Mouse (Mus musculus) adrenal gland, postnatal 25 days (tissue): ENCODE results near the gene Pgap2. TPM values are rescaled to one million over a fixed set of nuclear protein-coding genes. Genes with fewer than 3 reads are reported as not detected.
A peak's percentile ranks its signal among the peaks of the same experiment; 100 is the strongest.
"Not testable (repeated sequence)": the region's sequence is repeated elsewhere in the genome, so short reads cannot be mapped to it uniquely, and the experiment has no call there.

Experiments used
- DNase-seq: peaks from one replicate; pipeline ENCODE4 v3.0.0; 2021; ENCODE audit warnings: mixed read lengths
- total RNA-seq: library from RNA; stranded (reverse); gene quantifications from 2 replicates; pipeline ENCODE4 v1.2.3, GENCODE M21; 2021

The Pgap2 gene
- total RNA-seq, 1 experiment from 2014 or later = 110 TPM

DNA sequence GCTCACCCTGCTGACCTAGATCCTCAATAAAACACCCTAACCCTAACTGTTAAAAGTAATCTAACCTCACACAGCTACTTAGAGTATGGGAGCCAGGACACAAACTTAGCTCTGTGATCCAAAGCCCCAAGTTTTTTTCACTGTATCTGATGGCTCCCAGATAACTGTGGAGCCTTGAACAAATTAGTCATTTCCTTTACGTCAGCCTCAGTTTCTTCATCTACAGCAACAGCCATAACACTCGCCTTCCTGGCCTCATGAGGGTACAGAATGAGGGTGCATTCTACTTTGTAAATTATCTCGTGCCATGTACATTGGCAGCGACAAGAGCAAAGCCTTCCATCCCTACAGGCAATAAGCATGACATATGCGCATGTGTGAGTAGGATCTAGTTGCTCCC lies 32.4 kb downstream of the Pgap2 start:
- no peak for DNase-seq

DNA sequence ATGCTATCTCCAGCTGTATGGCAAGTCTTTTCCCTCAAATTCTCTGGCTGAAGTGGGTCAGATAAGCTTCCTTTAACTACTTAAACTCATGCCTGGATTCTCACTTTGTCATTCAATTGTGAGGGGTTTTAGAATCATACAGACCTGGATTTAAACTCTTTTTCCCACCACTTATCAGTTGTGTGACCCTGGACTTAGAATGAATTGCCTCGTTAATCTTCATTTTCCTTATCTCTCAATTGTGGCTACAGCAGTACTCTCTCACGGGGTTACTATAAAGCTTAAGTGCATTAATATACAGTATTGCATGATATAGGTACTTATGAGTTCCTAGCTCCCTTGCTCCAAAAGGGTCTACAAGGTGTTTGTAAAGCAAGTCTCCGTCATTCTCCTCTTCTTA lies 32.9 kb downstream of the Pgap2 start:
- DNase-seq = no peak

DNA sequence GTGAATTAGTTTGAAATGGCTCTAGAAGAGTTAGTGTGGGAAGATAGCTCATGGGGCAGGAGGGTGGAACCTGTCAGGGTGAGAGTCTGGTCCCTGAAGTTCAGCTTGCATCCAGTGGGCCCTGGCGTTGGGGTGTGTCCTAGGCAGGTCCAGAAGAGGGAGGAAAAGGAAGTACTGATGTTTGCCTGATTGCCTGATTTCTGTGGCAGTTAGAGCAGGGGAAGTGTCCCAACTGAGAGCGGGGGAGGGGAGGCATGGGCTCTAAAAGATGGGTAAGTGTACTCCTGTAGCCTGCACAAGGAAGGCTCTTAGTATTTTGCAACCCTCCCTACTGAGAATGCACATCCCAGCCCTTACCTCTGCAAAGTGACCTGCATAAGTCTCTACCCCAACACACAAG lies 33.9 kb downstream of the Pgap2 start:
- no peak for DNase-seq

DNA sequence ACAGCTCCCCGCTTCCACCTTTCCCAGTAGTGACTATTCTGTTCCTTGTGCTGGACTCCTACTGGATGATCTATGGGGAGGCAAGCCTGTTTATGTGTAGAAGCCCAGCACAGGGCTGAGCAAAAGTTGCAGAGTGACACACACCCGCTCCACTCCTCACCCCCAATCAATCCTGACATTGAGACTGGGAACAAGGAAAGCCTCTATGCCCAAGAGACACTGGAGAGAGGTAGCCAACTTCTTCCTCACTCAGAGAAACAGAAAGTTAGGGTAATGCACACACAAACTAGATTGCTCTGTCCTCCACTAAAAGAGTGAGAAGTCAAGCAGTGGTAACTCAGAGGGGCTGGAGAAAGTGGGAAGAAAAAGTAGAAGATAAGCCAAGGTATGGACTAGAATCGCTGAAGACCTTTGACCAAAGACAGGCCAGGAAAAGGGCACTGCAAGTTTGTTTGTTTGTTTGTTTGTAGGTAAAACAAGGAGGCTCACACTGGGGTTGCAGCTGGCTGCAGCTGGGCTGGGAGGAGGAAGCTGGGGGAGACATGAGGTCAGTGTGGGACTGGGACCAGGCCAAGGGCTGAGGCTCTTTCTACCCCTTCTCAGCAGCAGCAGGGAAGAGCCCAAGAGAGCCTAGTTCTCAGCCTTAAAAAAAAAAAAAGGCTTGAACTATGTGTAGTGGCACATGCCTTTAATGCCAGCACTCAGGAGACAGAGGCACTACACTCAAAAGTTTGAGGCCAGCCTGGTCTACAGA lies 35.0 kb downstream of the Pgap2 start:
- DNase-seq = no peak

DNA sequence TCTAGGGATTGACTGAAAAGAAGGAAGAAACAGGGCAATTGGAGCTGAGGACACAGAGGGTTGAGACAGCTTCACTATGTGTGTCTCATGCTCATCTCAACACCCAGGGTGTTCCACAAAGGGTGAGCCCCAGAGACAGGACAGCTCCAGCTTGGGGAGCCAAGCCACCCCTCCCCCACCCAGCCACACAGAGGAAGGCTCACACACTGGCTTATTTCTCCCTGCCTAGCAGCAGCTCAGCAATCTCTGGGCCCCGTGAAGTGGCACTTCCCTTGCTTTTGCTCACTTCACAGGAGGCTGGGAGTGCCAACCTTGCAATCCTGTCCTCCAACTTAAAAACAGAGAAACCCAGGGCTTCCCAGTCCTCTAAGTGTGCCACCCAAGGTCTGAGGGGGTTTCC lies 35.8 kb downstream of the Pgap2 start:
- DNase-seq = no peak

DNA sequence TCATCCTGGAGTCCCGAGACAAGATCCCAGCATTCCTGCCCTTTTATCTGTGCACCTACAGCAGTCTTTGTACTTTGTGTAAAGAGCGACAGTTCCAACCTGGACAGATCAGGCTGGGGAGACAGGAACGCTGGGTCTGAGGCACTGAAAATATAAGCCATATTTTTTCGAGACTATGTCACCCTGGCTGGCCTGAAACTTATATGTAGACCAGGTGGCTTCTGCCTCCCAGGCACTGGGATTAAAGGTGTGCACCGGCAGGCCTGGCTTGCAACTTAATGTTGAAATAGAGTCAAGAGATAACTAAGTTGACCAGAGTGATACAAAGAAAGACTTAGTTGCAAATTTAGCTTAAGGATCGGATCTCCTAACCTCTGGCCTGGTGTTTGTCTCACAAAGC lies 36.3 kb downstream of the Pgap2 start:
- DNase-seq = no peak

DNA sequence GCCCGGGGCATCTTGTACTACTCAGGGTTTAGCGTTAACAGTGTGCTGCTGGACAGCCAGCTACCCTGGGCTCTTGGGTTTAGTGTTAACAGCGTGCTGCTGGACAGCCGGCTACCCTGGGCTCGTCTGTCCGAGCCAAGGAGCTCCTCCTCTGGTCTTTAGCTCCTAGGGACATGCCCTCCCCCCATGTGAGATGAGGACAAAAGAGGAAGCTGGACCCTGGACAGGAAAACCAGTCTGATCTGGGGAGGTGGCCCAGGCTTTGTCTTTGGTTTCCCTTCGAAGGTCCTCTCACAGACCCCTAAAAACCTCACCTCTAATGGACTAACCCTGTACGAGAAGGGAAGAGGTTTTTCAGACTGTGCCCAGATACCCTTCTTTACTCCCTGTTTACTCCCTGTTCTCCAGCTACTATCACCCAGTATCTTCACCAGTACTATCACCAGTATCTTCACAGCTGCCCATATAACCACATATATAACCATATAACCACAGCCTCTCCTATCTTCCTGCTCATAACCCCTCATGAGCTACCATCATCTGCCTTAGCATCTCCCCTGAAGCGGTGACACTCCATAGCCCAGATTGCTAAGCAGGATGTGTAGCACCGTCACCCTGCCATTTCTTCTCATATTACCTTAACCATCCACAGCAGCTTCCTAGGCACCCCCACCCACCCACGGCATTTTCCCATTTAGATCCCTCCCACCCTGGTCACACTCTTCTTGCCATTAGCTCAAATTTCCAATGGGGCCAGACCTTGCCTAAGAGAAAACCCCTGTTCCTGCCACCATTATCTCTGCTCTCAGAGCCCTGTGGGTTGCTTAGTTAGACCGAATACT lies 37.2 kb downstream of the Pgap2 start:
- no peak for DNase-seq

DNA sequence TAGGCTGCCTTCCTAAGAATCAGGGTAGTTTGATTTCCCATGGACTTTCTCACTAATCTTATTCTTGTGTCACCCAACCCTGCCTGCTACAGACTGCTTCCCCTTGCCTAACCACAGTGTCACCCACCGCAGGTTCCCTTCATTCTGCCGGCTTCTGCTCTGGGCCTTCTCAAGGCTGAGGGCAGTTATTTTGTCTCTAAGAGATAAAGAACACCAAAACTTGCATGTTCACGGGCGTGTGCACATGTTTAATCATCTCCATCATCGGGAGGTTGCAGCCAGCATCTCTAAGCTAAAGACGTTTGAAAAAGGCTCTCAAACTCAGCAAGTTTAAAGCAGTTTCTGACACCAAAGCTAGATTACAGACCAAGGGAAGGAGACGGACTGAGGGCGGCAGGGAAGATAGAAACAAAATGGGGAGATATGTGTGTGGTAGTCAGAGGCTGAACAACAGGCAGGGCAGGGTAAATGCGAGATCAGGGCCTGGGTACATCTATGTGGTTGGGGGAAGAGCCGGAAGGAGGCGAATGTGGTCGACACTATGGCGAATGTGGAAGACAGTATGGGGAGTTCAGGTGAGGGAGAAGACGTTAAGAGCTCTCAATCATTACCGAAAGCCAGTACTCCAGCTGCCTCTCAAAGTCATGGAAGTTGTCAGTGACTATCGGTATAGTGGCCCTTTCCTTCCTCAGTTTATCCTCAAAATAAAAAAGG lies 38.8 kb downstream of the Pgap2 start:
- no peak for DNase-seq

DNA sequence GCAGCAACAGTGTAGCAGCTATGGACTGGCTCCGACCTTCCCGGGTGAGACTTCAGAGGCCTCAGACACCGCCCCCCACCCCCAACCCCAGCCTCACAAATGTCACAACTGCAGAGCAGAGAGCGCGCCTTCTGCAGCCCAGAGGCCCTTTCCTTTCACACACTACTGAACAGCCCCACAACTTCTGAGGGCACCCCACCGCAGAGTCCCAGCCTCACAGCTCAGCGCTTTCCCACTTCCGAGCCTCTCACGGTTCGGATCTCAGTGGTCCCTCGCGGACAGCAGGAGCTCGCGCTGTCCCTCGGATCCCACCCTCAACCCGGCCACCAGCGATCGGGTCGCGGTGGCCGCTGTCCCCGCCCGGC lies 39.5 kb downstream of the Pgap2 start:
- DNase-seq = no peak

DNA sequence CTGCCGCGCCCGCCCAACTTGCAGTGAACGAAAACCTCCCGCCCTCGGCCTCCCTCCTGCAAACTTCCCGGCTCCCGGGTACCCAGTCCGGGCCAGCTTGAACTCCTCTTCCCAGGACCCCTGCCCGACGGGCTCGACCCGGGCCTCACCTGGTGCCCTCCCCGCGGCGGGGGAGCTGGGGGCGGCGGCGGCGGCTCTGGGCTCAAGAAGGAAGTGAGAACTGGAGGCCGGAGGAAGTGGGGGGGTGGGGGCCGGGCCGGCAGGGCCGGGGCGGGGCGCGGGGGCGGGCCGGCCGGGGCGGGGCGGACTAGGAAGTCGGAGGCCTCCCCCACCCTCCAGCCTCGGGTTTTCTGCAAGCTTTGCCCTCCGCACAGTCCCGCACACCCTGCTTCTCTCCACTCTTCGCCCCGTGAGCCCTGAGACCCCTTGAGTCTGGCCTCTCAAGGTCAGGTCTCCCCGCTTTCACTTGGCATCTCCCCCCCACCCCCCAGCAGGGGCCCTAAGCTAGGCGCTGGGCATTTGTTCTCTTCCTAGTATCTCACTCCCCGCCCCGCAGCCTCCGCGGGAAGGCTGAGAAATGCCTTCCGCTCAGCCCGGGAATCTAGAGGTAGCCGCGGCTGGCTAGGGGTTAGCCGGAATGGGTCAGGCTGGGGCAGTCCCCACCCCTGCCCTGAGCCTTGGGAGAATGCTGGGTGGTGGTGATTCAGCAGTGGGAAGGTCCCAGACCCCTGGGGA lies 40.1 kb downstream of the Pgap2 start:
- peak; percentile 81 for DNase-seq

DNA sequence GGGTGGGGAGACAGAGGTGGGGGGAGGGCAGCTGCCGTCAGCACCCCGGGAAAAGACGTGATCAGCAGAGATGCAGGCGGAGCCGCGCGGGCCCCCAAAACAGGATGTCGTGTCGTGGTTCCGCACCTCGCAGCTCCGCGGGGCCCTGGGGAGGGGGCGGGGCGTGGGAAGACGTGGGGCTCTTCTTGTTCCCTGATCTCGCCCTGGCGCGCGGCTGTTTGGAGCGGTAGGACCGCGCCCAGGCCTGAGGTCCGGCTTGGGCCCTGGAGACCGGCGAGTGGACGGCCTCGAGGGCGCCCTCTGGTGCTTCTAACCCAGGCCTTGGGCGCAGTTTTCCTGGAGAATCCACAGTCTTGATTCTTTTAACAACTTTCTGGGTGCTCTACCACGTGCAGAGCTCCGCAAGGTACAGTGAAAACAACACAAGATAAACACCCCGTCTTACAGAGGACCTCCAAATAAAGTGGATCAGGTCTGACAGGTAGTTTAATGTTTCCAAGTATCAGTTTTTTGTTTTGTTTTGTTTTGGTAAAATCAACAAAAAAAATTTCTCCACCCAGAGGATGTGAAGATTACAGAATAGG lies 40.7 kb downstream of the Pgap2 start:
- DNase-seq = peak; percentile 92

DNA sequence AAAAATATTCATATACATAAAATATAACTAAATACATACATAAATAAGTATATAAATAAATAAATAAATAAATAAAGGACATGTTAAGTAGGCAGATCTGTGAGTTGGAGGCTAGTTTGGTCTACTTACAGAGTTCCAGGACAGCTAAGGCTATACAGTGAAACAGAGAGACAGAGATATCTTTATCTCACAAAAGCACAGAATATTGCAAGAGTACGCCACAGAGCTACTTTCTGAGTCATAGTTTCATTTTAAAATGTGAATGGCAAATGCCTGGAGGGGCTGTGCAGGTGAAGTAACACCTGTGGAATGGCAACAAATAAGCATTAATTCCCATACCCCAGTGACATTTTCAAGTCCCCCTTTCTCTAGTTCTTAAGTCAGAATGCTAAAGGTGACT lies 43.6 kb downstream of the Pgap2 start:
- DNase-seq = no peak

DNA sequence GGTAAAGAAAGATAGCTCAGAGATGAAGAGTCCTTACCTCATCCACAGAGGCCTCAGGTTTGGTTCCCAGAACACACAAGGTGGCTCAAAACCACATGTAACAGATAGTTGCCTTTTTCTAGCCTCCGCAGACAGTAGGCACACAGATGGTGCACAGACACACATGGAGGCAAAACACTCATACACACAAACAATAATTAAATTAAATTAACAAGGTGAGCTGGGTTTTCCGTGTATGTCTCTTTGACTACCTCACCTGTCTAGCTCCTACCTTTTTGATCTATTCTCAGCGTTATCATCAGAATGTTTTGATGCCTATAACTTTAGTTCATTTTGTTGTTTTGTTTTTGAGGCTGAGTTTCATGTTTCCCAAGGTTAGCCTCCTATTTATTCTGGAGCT lies 45.9 kb downstream of the Pgap2 start, which contains the start of gene Rhog:
Rhog (minus strand) TSS at position 101 of the 400 bp plus-strand sequence.
- DNase-seq = no peak

DNA sequence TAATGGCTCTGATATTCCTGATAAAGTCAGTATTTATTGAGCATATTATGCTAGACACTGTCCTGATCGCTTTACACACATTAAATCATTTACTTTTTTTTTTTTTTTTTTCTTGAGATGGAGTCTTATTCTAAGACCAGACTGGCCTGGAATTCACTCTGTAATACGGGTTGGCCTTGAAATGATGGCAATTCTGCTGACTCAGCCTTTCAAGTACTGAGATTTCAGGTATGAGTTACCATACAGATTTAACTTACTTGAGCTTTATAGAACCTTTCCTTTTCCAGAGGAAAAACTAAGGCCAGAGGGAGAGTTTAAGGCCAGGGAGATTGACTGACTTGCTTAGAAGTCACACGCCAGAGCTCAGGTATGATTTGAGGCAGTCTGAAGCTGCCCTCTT lies 46.6 kb downstream of the Pgap2 start:
- DNase-seq = no peak

DNA sequence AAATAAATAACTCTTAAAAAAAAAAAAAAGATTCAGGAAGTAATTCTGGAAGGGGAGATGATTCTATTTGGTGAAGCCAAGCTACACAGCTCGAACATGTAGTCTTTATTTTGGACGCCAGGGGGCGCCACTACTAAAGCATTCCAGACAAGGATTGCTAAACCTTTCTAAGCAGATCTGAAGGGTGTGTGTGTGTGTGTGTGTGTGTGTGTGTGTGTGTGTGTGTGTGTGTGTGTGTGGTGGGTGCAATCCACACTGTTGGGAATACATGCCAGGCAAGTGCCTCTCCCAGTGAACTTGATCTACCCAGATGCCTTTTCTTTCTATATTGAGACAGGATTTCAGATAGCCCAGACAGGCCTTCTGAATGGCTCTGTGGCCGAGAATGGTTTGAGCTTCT lies 48.2 kb downstream of the Pgap2 start:
- DNase-seq = peak; percentile 81

DNA sequence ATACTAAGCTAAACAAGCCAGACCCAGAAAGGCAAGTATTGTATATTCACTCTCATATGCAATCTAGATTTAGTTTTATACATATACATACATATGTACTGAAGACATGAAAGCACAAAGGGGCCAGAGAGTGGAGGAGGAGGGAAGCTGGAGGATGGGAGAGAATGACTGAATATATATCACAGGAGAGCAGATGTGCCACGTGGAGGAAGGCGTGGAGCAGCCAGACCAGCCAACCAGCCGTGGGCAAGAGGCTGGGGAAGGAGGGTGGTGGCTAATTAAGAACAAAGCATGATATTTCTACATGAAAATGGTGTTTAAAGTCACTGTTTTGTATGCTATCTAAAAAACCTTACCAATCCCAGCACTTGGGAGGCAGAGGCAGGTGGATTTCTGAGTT lies 48.7 kb downstream of the Pgap2 start:
- DNase-seq = no peak

DNA sequence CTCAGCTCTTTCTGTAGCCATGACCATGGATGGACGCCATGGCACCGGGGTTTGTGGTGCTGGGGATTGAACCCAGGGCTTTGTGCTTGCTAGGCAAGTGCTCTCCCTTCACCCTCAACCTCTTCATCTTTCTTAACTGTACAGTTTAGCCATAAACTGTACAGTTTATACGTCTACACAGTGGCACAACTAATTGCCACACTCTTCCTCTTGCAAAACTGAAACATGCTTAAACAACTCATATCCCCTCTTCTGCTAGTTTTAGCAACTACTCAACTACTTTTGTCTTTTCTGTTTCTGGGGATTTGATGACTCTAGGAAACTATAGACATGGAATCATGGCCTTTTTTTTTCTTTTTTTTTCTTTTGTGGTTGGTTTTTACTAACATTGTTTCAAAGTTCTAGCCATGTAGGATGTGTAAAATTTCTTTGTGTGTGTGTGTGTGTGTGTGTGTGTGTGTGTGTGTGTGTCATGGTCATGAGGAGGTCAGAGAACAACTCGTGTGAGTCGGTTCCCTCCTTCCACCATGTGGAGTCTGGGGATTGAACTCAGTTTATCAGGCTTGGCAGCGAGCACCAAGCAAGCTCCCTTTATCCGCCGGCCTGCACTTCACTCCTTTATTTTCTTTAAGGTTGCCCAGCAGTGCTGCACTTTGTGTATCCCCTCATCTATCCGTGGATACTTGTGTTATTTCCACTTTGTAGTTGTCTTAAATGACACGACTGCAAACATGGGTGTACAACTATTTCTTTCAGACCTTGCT lies 49.9 kb downstream of the Pgap2 start:
- no peak for DNase-seq

DNA sequence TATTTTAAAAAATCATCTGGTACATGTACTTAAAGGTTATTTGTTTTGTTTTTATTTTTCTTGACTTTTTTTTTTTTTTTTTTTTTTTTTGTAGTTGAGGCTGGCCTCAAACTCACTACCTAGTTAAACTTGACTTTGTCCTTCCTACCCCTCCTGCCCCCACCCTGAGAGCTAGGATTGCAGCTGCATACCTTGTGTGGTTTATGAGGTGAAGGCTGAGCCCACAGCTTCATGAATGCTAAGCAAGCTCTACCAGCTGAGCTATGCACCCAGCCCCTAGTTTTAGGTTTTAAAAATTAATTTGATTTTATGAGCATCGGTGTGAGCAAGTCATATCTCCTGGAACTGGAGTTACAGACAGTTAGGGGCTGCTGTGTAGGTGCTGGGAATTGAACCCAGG lies 50.5 kb downstream of the Pgap2 start:
- no peak for DNase-seq

DNA sequence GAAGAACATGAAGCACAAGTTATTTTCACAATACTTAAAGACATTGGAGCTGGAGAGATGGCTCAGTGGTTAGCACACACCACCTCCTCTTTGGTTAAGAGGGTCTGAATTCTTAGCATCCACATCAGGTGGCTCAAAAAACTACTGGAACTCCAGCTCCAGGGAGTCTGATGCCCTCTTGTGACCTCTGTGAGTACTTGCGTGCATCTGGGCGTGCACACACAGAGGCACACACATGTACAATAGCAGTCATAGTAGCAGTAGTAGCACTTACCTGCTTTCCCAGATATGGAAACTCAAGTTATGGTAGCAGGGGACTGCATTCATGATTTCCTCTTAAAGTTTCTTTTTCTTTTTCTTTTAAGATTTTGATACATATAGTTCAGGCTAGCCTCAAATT lies 53.0 kb downstream of the Pgap2 start:
- DNase-seq = no peak

DNA sequence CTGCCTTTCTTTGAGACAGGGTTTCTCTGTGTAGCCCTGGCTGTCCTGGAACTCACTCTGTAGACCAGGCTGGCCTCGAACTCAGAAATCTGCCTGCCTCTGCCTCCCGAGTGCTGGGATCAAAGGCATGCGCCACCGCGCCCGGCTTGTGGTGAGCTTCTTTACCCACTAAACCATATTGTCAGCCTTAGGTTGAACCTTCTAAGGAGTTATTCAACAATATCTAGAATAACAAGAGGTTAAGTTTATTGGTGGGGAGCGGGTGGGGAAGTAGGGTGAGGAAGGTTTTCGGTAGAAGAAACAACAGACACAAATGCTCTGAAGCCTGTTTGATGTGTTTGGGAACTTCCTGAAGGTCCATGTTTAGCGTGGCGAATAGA lies 56.0 kb downstream of the Pgap2 start:
- DNase-seq = not testable (repeated sequence)

DNA sequence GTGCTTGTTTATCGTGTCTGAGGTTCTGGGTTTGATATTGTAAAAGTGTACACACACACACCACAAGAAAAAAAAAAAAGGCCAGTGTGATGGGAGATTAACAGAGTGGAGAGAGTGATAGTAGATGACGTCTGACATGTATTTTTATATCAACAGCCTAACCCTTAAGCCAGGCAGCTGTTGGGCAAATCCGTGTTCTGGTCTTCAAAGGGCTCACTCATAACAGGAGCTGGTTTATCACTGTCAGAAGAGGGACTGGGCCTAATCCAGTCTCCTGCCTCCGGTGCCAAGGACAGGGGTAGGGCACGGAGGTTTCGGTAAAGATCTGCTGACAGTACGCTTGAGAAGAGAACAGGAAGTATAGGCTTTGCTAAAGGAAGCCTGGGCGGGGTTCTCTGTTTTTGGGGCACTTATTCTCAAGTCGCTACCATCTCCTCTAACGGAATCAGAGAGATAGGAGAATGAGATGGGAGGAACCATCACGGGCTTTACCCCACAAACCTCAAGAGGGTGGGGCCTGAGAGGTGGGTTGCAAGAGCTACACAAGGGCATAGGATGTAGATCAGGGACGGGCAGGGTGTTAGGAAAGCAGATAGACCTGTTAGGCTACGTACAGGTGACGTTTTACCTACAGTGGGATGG lies 56.5 kb downstream of the Pgap2 start:
- no peak for DNase-seq
